Mouse (Mus musculus) limb, embryonic 15.5 days (tissue): ENCODE measurements at regions not wholly inside any gene's neighbourhood (a gene's known extent, or its start where the extent isn't known, plus 50 kb on each side); places are given as distances from the start of the nearest gene placed in this dataset.

Experiments
- ATAC-seq: fragments of 200-750 bp; cut with Nextera tagmentation; 2 replicates; pipeline ENCODE4 v1.8.0; 2017; ENCODE audit warnings: low read depth, moderate TSS enrichment; ENCODE audit not compliant: insufficient number of reproducible peaks, low FRiP score, low TSS enrichment
- H3K27ac ChIP-seq: fragments of 300-500 bp; sonication (generic); 2 replicates; pipeline ENCODE4 v1.5.1; 2015; ENCODE audit warnings: moderate library complexity, mild to moderate bottlenecking, inconsistent platforms
- H3K27me3 ChIP-seq: fragments of 300-500 bp; sonication (generic); 2 replicates; pipeline ENCODE4 v1.6.1; 2015; ENCODE audit warnings: inconsistent platforms
- H3K36me3 ChIP-seq: fragments of 300-500 bp; sonication (generic); 2 replicates; pipeline ENCODE4 v1.6.1; 2015; ENCODE audit warnings: inconsistent platforms
- H3K4me1 ChIP-seq: fragments of 300-500 bp; sonication (generic); 2 replicates; pipeline ENCODE4 v1.6.1; 2015; ENCODE audit warnings: inconsistent platforms
- H3K4me2 ChIP-seq: fragments of 300-500 bp; sonication (generic); 2 replicates; pipeline ENCODE4 v1.6.1; 2015; ENCODE audit warnings: mild to moderate bottlenecking, inconsistent platforms
- H3K4me3 ChIP-seq: fragments of 300-500 bp; sonication (generic); 2 replicates; pipeline ENCODE4 v1.5.1; 2015; ENCODE audit warnings: mild to moderate bottlenecking, inconsistent platforms
- H3K9ac ChIP-seq: fragments of 300-500 bp; sonication (generic); 2 replicates; pipeline ENCODE4 v1.6.1; 2015; ENCODE audit warnings: inconsistent platforms
- H3K9me3 ChIP-seq: fragments of 300-500 bp; sonication (generic); 2 replicates; pipeline ENCODE4 v1.6.1; 2016; ENCODE audit warnings: inconsistent platforms
- WGBS: fragments of 180-500 bp; shearing (Covaris S2); methylation state at CpG from one replicate; pipeline ENCODE4 v1.1.7; 2015; 5-methylcytosine and 5-hydroxymethylcytosine counted together

DNA sequence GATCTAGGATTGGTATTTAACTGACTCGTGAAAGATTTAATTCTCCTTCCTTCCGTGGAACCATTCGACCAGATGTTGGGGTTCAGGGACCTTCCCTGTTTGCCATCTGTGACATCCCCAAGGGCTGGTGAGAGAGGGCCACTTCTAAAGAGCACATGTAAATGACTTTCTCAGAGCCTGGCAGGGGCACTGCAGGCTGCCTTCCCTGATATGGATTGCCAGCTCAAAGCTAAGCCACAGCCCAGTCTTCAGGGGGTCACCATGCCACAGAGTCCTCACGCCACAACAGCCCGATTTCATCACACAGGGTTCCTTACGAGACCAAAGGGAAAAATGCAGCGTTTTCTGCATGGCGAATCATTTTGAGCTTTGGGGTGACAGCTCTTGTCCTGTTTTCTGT, 115.1 kb upstream of the Prox1 start:
- H3K9me3 ChIP-seq: no peaks in the 10 kb centered on the region
- 73% methylated on average over 8 of the region's 8 CpGs for WGBS
- no peaks in the 10 kb centered on the region for H3K4me1 ChIP-seq
- H3K4me2 ChIP-seq: no peak overlapping the region
- H3K9ac ChIP-seq: no peak overlapping the region
- no peak for ATAC-seq
- H3K4me3 ChIP-seq: no peak overlapping the region
- H3K36me3 ChIP-seq: no peaks in the 10 kb centered on the region
- 0 out of 2 replicates have a peak, but pooled peaks cover 4% of the 10 kb centered on the region for H3K27me3 ChIP-seq
- no peak overlapping the region for H3K27ac ChIP-seq

DNA sequence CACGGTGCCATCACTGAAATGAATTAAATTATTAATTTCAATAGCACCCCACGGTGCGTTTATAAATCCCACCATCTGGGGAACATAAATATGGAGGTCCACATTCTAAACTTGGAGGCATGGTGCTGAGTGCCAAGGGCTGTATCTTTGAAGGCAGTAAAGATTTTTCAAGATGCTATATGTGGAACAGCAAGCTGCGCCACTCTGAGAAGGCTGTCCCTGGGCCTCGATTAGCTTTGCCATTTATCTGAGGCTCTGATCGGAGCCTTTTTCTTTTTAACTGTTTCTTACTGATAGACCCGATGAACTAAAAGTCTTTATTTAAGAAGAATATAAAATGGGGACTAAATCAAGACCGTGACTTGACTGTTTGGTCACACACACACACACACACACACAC, 114.5 kb upstream of the Prox1 start:
- no peak overlapping the region for H3K4me2 ChIP-seq
- no peak overlapping the region for H3K27ac ChIP-seq
- WGBS: 82% methylated on average over 8 of the region's 8 CpGs
- H3K27me3 ChIP-seq: 0 out of 2 replicates have a peak, but pooled peaks cover 4% of the 10 kb centered on the region
- H3K9ac ChIP-seq: no peak overlapping the region
- H3K36me3 ChIP-seq: no peaks in the 10 kb centered on the region
- no peak for ATAC-seq
- H3K4me3 ChIP-seq: no peak overlapping the region
- no peaks in the 10 kb centered on the region for H3K4me1 ChIP-seq
- no peaks in the 10 kb centered on the region for H3K9me3 ChIP-seq

DNA sequence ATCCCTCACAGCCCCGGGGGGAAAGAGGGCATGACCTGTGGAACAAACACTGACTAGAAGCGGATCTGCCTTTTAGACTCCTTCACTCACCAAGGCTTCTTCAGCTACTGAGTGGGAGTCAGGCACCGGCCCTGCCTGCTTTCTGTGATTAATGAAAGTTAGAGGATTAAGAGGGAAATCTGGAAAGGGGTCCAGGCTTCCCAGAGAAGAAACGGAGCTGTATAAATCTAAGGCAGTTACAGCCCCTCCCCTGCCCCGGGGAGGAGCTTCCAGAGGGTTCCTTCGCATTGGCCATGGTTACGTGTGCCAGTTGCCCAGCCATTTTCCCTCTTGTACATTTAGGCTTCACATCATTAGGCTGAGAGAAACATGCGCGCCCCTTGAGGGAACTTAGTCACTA, 113.6 kb upstream of the Prox1 start:
- Histone ChIP-seq H3K27me3 (0 out of 2 replicates have a peak, but pooled peaks cover 4% of the 10 kb centered on the region), H3K4me2 (no peak overlapping the region), H3K36me3 (no peaks in the 10 kb centered on the region), H3K4me1 (no peaks in the 10 kb centered on the region), H3K9ac (no peak overlapping the region), H3K27ac (no peak overlapping the region), H3K4me3 (no peak overlapping the region), H3K9me3 (no peaks in the 10 kb centered on the region)
- 60% methylated on average over 9 of the region's 9 CpGs for WGBS
- no peak for ATAC-seq

DNA sequence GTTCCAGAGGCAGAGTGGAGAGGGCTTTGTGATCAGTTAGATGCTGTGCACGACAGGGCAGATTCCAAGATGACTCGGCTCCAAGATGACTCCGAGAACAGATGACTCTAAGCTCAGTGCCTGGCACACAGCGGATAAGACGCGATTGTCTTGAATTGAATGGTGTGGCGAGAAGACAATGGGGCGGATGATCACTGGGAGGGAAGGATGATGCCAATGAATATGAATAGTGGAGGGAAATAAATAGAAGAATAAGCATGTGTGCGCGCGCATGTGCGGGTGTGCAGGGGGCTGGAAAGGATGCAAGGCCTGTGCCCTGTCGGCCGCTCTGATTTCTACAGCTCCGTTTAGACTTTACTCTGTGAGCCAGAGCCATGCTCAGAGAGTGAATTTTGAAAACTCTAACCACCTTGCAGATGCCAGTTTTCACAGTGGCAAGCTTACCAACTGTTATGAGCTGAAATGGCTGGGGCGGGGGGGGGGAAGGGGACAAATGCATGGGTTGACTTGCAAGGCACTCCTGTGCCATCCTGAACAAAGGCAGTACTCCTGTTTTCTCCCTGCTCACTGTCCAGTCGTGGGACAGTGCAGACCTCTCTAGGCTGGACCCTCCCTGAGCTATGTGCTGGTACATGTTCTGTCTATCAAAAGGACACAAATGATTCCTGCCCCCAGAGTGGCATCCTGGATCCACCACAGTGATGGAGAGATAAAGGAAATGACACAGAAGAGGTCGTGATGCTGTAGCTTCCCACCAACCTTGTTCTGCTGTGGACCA, 109.8 kb upstream of the Prox1 start:
- no peak overlapping the region for H3K4me3 ChIP-seq
- no peaks in the 10 kb centered on the region for H3K36me3 ChIP-seq
- H3K4me2 ChIP-seq: no peak overlapping the region
- 89% methylated on average over 18 of the region's 18 CpGs for WGBS
- ATAC-seq: no peak
- no peak overlapping the region for H3K9ac ChIP-seq
- H3K4me1 ChIP-seq: no peaks in the 10 kb centered on the region
- no peak overlapping the region for H3K27ac ChIP-seq
- H3K27me3 ChIP-seq: no peaks in the 10 kb centered on the region
- no peaks in the 10 kb centered on the region for H3K9me3 ChIP-seq

DNA sequence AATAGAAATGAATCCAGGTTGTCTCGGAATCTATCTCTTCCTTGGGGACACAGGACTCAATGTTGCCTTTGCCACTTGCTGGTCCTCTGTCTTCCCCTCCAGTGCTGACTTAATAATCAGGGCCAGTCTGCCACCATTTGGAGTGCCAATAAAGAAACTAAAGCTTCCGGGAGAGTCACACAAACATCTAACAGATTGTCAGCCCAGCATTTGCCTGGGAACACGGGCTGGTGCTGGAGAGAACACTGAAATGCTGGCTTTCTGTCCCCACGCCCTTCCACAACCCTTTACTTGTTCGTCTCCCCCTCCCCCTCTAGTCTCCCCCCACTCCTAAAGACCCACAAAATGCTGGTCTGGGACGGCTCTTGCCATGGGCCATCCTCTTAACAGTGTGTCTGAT, 104.4 kb upstream of the Prox1 start:
- Histone ChIP-seq H3K36me3 (no peaks in the 10 kb centered on the region), H3K4me2 (no peak overlapping the region), H3K4me1 (no peaks in the 10 kb centered on the region), H3K9me3 (no peaks in the 10 kb centered on the region), H3K4me3 (no peak overlapping the region), H3K27me3 (no peaks in the 10 kb centered on the region), H3K9ac (no peak overlapping the region), H3K27ac (no peak overlapping the region)
- ATAC-seq: no peak
- 62% methylated on average over 6 of the region's 6 CpGs for WGBS

DNA sequence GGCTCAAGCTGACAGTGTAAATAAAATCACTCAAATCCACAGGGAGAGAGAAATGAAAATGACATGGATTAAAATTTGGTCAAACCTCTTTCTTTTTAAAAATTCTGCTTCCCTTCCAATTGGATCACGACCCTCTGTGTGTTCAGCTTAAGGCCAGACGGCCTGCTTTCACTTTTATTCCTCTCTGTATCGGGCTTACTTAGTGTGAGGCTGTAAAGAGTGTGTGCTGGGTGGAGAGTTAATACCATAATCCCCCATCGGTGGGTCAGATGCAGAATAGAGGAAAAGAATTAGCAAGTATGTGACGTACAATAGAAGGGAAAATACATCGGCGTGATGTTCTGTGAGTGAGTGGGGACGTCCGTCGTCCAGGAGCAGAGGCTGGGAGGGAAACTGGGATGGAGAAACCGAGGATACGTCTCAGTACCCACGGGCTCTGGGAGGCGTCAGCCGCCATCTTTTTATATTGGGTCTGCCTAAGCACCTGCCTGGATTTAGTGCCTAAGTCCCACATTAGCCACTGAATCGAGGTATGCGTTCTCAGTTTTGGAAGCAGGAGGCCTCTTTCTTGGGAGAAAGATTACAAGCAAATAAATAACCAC, 100.4 kb upstream of the Prox1 start:
- Histone ChIP-seq H3K4me3 (no peak overlapping the region), H3K36me3 (no peaks in the 10 kb centered on the region), H3K9ac (no peak overlapping the region), H3K4me1 (no peaks in the 10 kb centered on the region), H3K9me3 (no peaks in the 10 kb centered on the region), H3K27me3 (no peaks in the 10 kb centered on the region), H3K27ac (no peak overlapping the region), H3K4me2 (no peak overlapping the region)
- WGBS: 64% methylated on average over 17 of the region's 17 CpGs
- ATAC-seq: no peak

DNA sequence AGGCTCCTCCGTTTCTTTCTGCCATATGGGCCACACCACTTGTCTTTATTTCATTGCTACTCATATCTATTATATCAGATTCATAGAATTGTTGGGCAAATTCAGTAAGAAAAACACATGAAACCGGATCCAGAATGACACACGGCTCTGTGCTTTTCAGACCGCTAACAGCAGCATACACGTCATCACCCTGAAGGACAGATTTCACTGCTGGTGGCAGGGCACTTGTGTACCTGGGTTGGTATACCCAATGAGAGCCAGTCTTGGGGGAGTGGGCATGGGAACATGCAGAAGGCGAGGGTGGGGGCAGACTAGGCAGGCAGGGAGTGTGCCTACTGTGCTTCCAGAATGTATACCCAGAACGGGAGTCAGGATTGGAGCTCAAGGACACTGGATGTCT, 98.7 kb upstream of the Prox1 start:
- H3K36me3 ChIP-seq: no peaks in the 10 kb centered on the region
- H3K9ac ChIP-seq: no peak overlapping the region
- no peak overlapping the region for H3K4me2 ChIP-seq
- H3K27ac ChIP-seq: no peak overlapping the region
- no peaks in the 10 kb centered on the region for H3K27me3 ChIP-seq
- no peaks in the 10 kb centered on the region for H3K9me3 ChIP-seq
- no peak overlapping the region for H3K4me3 ChIP-seq
- WGBS: 84% methylated on average over 7 of the region's 7 CpGs
- no peaks in the 10 kb centered on the region for H3K4me1 ChIP-seq
- no peak for ATAC-seq

DNA sequence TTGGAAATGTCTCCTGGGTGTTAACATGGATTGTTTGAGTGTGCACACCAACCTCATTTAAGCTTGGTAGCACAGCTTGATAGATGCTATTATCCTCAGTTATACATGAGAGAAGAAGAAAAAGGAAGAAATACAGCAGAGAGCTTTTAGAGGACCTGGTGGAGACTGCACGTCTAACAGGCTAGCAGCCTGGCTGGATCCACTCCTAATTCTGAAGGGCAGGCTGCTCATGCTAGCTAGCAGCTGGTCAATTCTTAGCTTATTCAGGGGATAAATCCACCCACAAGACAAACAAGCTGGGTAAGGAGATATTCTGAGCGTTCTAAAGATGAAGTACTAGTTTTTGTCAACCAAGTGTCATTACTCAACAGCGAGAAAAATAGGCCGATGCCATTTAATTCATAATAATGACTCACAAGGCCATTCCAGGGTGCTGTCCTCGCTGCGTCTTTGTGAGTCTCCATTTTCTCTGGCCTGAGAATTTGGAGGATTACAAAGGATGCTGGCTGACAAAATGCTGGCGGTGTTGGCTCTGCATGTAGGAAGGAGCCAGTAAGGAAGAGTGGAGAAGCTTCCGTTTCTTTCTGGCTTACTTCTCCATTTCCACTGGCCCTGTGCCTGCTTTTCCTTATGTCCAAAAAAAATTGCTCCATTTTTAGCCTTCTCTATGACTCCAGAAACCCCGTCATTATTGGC, 94.7 kb upstream of the Prox1 start:
- Histone ChIP-seq H3K9me3 (no peaks in the 10 kb centered on the region), H3K4me1 (no peaks in the 10 kb centered on the region), H3K27ac (no peak overlapping the region), H3K27me3 (no peaks in the 10 kb centered on the region), H3K36me3 (no peaks in the 10 kb centered on the region), H3K4me3 (no peak overlapping the region), H3K9ac (no peak overlapping the region), H3K4me2 (no peak overlapping the region)
- no peak for ATAC-seq
- 77% methylated on average over 9 of the region's 9 CpGs for WGBS

DNA sequence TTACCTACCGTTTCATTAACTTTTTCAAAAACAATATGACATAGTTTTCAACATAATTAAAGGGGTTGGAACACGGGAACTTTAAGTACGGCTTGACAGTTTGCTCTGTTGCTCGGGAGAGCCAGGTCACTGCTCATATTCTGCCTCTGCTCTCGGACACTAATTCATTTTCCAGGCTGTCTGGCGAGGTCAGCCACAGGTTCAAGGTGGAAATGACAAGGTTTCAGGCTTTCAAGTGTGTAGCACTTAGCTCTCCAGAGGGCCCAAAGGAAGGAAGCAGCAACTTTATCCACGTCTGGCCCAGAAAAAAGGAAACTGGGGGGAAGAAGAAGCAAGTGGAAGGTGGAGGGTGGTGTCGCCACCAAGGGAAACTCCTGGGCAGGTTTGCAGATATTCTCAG, 94.0 kb upstream of the Prox1 start:
- no peaks in the 10 kb centered on the region for H3K4me1 ChIP-seq
- WGBS: 42% methylated on average over 8 of the region's 8 CpGs
- no peak overlapping the region for H3K4me3 ChIP-seq
- no peaks in the 10 kb centered on the region for H3K9me3 ChIP-seq
- no peaks in the 10 kb centered on the region for H3K36me3 ChIP-seq
- H3K4me2 ChIP-seq: no peak overlapping the region
- no peak for ATAC-seq
- H3K9ac ChIP-seq: no peak overlapping the region
- no peaks in the 10 kb centered on the region for H3K27me3 ChIP-seq
- H3K27ac ChIP-seq: no peak overlapping the region

DNA sequence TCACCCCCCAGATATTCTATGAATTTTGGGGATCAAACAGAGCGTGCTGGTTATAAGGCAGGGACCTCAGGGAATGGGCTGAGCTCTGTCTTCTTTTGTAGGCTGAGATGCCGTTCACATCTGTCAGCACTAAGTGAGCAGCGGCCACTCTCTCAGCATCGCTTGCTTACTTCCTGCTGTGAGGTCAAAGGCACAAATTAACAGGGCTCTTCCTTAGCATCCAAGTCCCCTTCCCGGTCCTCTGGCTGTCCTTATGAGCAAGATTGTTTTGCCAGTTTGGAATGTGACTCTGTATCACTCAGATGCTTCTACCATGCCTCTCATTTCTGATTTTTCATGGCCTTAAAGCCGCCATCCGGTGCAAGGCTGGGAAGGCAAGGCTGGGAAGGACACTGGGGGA, 93.1 kb upstream of the Prox1 start:
- no peak for ATAC-seq
- WGBS: 37% methylated on average over 7 of the region's 7 CpGs

DNA sequence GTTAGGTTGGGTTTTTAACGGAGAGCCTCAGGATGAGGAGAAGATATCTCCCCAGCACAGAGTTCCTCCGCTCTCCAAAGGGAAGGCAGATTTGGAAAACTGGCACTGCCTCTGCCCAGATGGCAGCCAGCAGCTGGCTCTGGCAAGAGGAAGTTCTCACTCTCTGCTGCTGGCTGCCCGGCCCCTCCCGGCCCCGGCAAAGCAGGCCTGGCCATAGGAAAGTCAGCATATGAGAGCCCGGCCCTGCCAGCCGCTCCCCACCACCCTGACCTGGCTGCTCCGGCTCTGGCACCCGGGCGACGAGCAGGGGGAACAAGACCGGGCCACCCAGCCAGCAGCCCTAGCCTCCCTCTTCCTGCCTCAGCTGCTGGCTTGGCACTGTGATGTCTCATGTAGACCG, 89.1 kb upstream of the Prox1 start:
- no peak for ATAC-seq
- H3K27ac ChIP-seq: no peak overlapping the region
- WGBS: 80% methylated on average over 13 of the region's 13 CpGs

More for the DNA sequence above, 93.1 kb upstream of the Prox1 start:
- no peak overlapping the region for H3K4me2 ChIP-seq
- H3K27me3 ChIP-seq: no peaks in the 10 kb centered on the region
- no peak overlapping the region for H3K27ac ChIP-seq
- no peak overlapping the region for H3K9ac ChIP-seq
- H3K36me3 ChIP-seq: no peaks in the 10 kb centered on the region
- no peak overlapping the region for H3K4me3 ChIP-seq
- H3K4me1 ChIP-seq: no peaks in the 10 kb centered on the region
- no peaks in the 10 kb centered on the region for H3K9me3 ChIP-seq

DNA sequence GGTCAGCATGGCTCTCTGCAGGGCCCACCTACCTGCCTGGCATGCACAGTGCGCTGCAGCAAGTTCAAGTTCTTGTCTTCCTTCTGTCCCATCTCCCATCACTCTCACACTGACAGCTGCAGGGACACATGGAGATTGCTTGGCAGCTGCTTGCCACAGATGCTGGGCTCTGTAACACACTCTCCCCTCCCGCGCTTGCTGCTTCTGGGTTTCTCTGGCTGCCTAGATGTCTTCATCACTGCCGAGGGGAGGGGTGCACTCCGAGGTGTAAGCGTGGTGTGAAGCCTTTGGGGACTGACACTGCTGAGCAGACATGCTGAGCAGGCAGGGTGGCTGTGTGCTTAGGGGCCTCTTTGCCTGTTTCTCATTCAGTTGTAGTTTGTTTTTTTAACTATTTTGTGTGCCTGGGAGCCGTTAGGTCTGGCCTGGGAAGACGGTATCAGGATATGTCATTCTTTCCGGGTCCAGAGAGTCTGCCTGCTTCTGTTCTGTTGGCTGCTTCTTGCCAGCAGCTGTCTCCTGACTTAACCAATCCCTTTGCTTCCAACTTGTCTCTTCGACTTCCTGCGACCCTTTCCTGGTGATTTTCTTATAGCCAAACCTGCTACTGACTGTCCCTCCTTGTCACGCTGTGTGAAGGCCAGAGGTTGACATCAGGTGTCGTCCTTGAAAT, 80.2 kb upstream of the Prox1 start:
- H3K27me3 ChIP-seq: no peaks in the 10 kb centered on the region
- no peaks in the 10 kb centered on the region for H3K9me3 ChIP-seq
- no peak overlapping the region for H3K27ac ChIP-seq
- peaks cover 5% of the 10 kb centered on the region; the same call in 1 of the 2 replicates for H3K4me1 ChIP-seq
- H3K4me3 ChIP-seq: no peak overlapping the region
- 0 out of 2 replicates have a peak, but pooled peaks have one; percentile 45 for ATAC-seq
- H3K9ac ChIP-seq: no peak overlapping the region
- H3K4me2 ChIP-seq: no peak overlapping the region
- H3K36me3 ChIP-seq: no peaks in the 10 kb centered on the region
- WGBS: 37% methylated on average over 13 of the region's 13 CpGs

More for the DNA sequence above, 89.1 kb upstream of the Prox1 start:
- Histone ChIP-seq H3K4me2 (no peak overlapping the region), H3K9ac (no peak overlapping the region), H3K36me3 (no peaks in the 10 kb centered on the region), H3K4me3 (no peak overlapping the region), H3K27me3 (no peaks in the 10 kb centered on the region), H3K9me3 (no peaks in the 10 kb centered on the region), H3K4me1 (no peaks in the 10 kb centered on the region)
